Mouse (Mus musculus): ENCODE results near the gene Pgp.

- no peak for TF ChIP-seq POLR2AphosphoS5 (IDR thresholded peaks at IDR 0.05; ENCODE audit: insufficient replicate concordance, low read depth, low read length)
- TF ChIP-seq CTCF (IDR thresholded peaks at IDR 0.05; ENCODE audit: low read depth, low read length): no peak
- no peak for TF ChIP-seq GATA1 (IDR thresholded peaks at IDR 0.05; ENCODE audit: borderline replicate concordance, low read length)
- TF ChIP-seq TAL1 (conservative IDR thresholded peaks at IDR 0.05; ENCODE audit: low read depth, low read length): no peak
These were observed 15.3 kb upstream of the Pgp start for GRCm38 (mm10) chr17:24454756-24455522.
